Mouse (Mus musculus): Measurements from ENCODE around the gene Zfp609. TPM values are rescaled to one million over a fixed set of nuclear protein-coding genes. Genes with fewer than 3 reads are reported as not detected.

Zfp609 gene
- polyA plus RNA-seq, 1 experiment from 2014 or later = 1.7 TPM

- H3K4me3 ChIP-seq (replicated peaks) = no peak overlapping the region
- H3K4me2 ChIP-seq = no peak overlapping the region
- H3K9me3 ChIP-seq (replicated peaks) = no peaks in the 10 kb centered on the region
- DNase-seq = no peak
- no peak for ATAC-seq (ENCODE audit: low read depth)
- peaks cover 5% of the 10 kb centered on the region; the same call in 1 of the 2 replicates for H3K36me3 ChIP-seq
- peaks cover 48% of the 10 kb centered on the region for H3K4me1 ChIP-seq (replicated peaks)
- no peak overlapping the region for H3K27ac ChIP-seq
- no peaks in the 10 kb centered on the region for H3K27me3 ChIP-seq
- H3K9ac ChIP-seq = no peak overlapping the region
Measured at GRCm38 (mm10) chr9:65743322-65743721, 84.0 kb downstream of the Zfp609 start.

GRCm38 (mm10) chr9:65742777-65743176, 84.6 kb downstream of the Zfp609 start:
- ATAC-seq (ENCODE audit: low read depth) = no peak
- no peaks in the 10 kb centered on the region for H3K27me3 ChIP-seq
- H3K9me3 ChIP-seq (replicated peaks) = no peaks in the 10 kb centered on the region
- H3K36me3 ChIP-seq = peaks cover 5% of the 10 kb centered on the region; the same call in 1 of the 2 replicates
- WGBS (ENCODE audit: insufficient replicate concordance) = 66% methylated on average over 3 of the region's 3 CpGs
- H3K4me2 ChIP-seq = no peak overlapping the region
- no peak overlapping the region for H3K4me3 ChIP-seq (replicated peaks)
- H3K27ac ChIP-seq = no peak overlapping the region
- H3K9ac ChIP-seq = no peak overlapping the region
- no peak for DNase-seq
- peaks cover 48% of the 10 kb centered on the region for H3K4me1 ChIP-seq (replicated peaks)

DNA sequence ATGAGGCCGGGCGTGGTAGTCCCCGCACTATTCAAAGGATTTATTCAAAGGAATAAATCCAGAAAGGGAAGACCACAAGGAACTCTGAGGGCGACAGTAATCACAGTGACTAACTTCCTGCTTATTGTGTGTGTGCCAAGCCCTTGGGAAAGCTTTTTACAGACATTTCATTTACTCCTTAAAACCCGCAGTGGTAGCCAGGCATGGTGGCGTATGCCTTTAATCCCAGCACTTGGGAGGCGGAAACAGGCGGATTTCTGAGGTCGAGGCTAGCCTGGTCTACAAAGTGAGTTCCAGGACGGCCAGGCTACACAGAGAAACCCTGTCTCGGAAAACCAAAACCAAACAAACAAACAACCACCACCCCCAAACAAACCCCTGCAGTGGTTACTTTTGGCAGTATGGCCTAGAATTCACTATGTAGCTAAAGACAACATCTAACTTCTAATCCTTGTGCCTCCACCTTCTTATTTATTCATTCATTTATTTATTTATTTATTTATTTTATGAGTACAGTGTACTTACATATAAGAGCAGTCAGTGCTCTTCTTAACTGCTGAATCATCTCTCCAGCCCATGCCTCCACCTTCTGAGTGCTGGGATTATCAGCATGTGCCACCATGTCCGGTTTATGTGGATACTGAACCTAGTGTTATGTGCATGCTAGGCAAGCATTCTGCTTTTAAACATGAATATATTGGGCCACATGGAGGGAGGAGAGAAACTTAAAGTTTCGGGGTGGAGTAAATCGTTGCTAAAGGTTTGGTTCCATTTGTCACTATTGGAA, 86.1 kb downstream of the Zfp609 start:
- Histone ChIP-seq H3K27ac (0 out of 2 replicates have a peak overlapping the region, but pooled peaks have one; percentile 3), H3K27me3 (no peaks in the 10 kb centered on the region), H3K4me2 (no peak overlapping the region), H3K4me3 (replicated peaks) (no peak overlapping the region), H3K9ac (no peak overlapping the region), H3K4me1 (replicated peaks) (peaks cover 41% of the 10 kb centered on the region), H3K36me3 (peaks cover 5% of the 10 kb centered on the region; the same call in 1 of the 2 replicates), H3K9me3 (replicated peaks) (no peaks in the 10 kb centered on the region)
- 77% methylated on average over 14 of the region's 14 CpGs for WGBS (ENCODE audit: insufficient replicate concordance)
- DNase-seq = peak; percentile 19
- peak; percentile 72 for ATAC-seq (ENCODE audit: low read depth)

DNA sequence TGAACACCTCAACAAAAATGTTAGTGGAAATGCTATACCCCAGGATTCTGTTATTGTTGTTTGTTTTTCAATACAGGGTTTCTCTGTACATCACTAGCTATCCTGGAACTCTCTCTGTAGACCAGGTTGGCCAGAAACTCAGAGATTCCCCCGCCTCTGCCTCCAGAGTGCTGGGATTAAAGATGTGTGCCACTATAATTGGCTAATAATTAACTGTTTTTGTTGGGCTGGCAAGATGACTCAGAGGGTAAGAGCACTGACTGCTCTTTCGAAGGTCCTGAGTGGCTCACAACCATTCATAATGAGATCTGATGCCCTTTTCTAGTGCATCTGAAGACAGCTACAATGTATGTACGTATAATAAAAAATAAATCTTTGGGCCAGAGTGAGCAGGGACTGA, 92.4 kb downstream of the Zfp609 start:
- H3K9ac ChIP-seq = no peak overlapping the region
- no peak for DNase-seq
- peaks cover 15% of the 10 kb centered on the region for H3K4me1 ChIP-seq (replicated peaks)
- no peak overlapping the region for H3K4me2 ChIP-seq
- H3K9me3 ChIP-seq (replicated peaks) = no peaks in the 10 kb centered on the region
- peaks cover 10% of the 10 kb centered on the region for H3K36me3 ChIP-seq
- 82% methylated on average over 3 of the region's 3 CpGs for WGBS (ENCODE audit: insufficient replicate concordance)
- H3K27me3 ChIP-seq = no peaks in the 10 kb centered on the region
- no peak overlapping the region for H3K4me3 ChIP-seq (replicated peaks)
- no peak for ATAC-seq (ENCODE audit: low read depth)
- no peak overlapping the region for H3K27ac ChIP-seq

GRCm38 (mm10) chr9:65728588-65728987, 98.8 kb downstream of the Zfp609 start:
- Histone ChIP-seq H3K4me3 (replicated peaks) (no peak overlapping the region), H3K27ac (no peak overlapping the region), H3K4me1 (replicated peaks) (peaks cover 16% of the 10 kb centered on the region), H3K36me3 (peaks cover 5% of the 10 kb centered on the region), H3K9ac (no peak overlapping the region), H3K4me2 (no peak overlapping the region), H3K9me3 (replicated peaks) (no peaks in the 10 kb centered on the region), H3K27me3 (no peaks in the 10 kb centered on the region)
- ATAC-seq (ENCODE audit: low read depth) (no peak), DNase-seq (no peak)
- WGBS (ENCODE audit: insufficient replicate concordance) = 87% methylated on average over 6 of the region's 6 CpGs

DNA sequence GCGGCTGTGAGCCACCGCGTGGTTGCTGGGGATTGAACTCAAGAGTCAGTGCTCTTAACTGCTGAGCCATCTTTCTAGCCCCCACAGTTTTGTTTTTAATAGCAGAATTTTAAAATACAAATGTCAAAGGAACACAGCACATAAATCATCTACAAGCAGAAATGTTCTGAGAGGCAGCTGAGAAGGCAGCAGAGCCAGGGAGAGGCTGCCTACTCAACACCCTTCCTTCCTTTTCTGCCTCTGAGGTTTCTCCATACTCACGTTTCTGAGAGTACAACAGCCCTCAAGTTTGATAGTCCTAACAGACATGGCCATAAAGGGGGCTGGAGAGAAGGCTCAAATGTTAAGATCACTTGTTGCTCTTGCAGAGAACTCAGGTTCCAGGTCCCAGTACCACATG, 99.9 kb downstream of the Zfp609 start:
- Histone ChIP-seq H3K4me1 (replicated peaks) (peaks cover 18% of the 10 kb centered on the region), H3K27me3 (no peaks in the 10 kb centered on the region), H3K36me3 (peaks cover 5% of the 10 kb centered on the region), H3K9me3 (replicated peaks) (no peaks in the 10 kb centered on the region), H3K27ac (no peak overlapping the region), H3K9ac (no peak overlapping the region), H3K4me3 (replicated peaks) (no peak overlapping the region), H3K4me2 (no peak overlapping the region)
- WGBS (ENCODE audit: insufficient replicate concordance) = 73% methylated on average over 4 of the region's 4 CpGs
- ATAC-seq (ENCODE audit: low read depth) = no peak
- DNase-seq = no peak

DNA sequence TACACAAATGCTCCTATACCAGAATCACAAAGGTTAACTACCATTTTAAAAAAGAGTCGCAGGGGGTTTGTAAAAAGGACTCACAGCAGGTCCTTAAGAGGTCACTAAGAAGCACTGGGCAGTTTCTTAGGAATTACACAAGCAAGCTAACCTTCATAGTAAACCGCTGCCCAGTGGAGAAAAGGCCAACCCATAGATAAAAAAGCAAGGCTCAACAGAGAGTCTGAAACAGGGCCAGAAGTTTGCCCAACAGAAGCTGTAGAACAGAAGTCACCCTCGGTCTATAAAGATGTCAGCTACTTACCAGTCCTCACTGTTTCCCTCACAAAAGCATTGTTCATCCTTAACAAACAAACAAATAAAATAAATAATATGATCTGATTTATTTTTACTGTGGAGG, 100.9 kb downstream of the Zfp609 start:
- H3K9me3 ChIP-seq (replicated peaks) = no peaks in the 10 kb centered on the region
- no peak for ATAC-seq (ENCODE audit: low read depth)
- H3K36me3 ChIP-seq = peaks cover 5% of the 10 kb centered on the region
- peaks cover 19% of the 10 kb centered on the region for H3K4me1 ChIP-seq (replicated peaks)
- DNase-seq = no peak
- no peaks in the 10 kb centered on the region for H3K27me3 ChIP-seq
- H3K27ac ChIP-seq = no peak overlapping the region
- WGBS (ENCODE audit: insufficient replicate concordance) = 80% methylated on average over 3 of the region's 3 CpGs
- H3K4me2 ChIP-seq = no peak overlapping the region
- no peak overlapping the region for H3K9ac ChIP-seq
- H3K4me3 ChIP-seq (replicated peaks) = no peak overlapping the region

- DNase-seq (no peak), ATAC-seq (ENCODE audit: low read depth) (no peak)
- no peaks in the 10 kb centered on the region for H3K27me3 ChIP-seq
- H3K4me2 ChIP-seq = no peak overlapping the region
- 25% methylated on average over 4 of the region's 4 CpGs for WGBS (ENCODE audit: insufficient replicate concordance)
- H3K4me3 ChIP-seq (replicated peaks) = no peak overlapping the region
- peaks cover 22% of the 10 kb centered on the region for H3K4me1 ChIP-seq (replicated peaks)
- H3K27ac ChIP-seq = no peak overlapping the region
- no peaks in the 10 kb centered on the region for H3K36me3 ChIP-seq
- no peak overlapping the region for H3K9ac ChIP-seq
- no peaks in the 10 kb centered on the region for H3K9me3 ChIP-seq (replicated peaks)
Measured at GRCm38 (mm10) chr9:65725291-65725622, 102.1 kb downstream of the Zfp609 start.

- Histone ChIP-seq H3K4me3 (replicated peaks) (no peak overlapping the region), H3K27ac (no peak overlapping the region), H3K9ac (no peak overlapping the region), H3K27me3 (no peaks in the 10 kb centered on the region), H3K9me3 (replicated peaks) (no peaks in the 10 kb centered on the region), H3K4me1 (replicated peaks) (peaks cover 22% of the 10 kb centered on the region), H3K36me3 (no peaks in the 10 kb centered on the region), H3K4me2 (no peak overlapping the region)
- WGBS (ENCODE audit: insufficient replicate concordance) = 80% methylated on average over 8 of the region's 8 CpGs
- DNase-seq (no peak), ATAC-seq (ENCODE audit: low read depth) (no peak)
Measured at GRCm38 (mm10) chr9:65724471-65725290, 102.7 kb downstream of the Zfp609 start.

- ATAC-seq (ENCODE audit: low read depth) = no peak
- Histone ChIP-seq H3K27me3 (no peaks in the 10 kb centered on the region), H3K4me3 (replicated peaks) (no peak overlapping the region), H3K4me1 (replicated peaks) (peaks cover 22% of the 10 kb centered on the region), H3K27ac (no peak overlapping the region), H3K4me2 (no peak overlapping the region), H3K9me3 (replicated peaks) (no peaks in the 10 kb centered on the region), H3K9ac (no peak overlapping the region), H3K36me3 (no peaks in the 10 kb centered on the region)
- no peak for DNase-seq
- WGBS (ENCODE audit: insufficient replicate concordance) = 80% methylated on average over 10 of the region's 10 CpGs
Measured at GRCm38 (mm10) chr9:65721161-65721566, 106.2 kb downstream of the Zfp609 start.

DNA sequence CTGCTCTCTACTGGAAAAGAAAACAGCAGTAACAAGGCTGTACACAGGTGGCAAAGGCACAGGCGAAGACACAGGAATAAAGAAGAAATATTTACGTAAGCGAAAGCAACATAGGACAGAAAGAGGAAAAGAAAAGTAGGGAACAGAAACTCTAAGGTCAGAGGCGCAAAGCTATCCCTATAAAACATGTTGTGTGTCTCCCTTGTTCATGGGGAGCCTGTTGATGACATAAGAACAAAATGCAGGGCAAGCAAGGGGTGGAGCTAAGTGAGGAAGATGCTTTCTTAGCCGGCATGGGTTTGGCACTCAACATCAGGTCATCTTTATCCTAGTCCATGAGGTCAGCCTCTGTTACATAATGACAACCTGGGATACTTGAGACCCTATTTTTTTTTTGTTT, 109.2 kb downstream of the Zfp609 start:
- no peak for ATAC-seq (ENCODE audit: low read depth)
- 79% methylated on average over 5 of the region's 5 CpGs for WGBS (ENCODE audit: insufficient replicate concordance)
- H3K27me3 ChIP-seq = no peaks in the 10 kb centered on the region

More for the DNA sequence above, 109.2 kb downstream of the Zfp609 start:
- no peaks in the 10 kb centered on the region for H3K36me3 ChIP-seq
- DNase-seq = no peak
- H3K27ac ChIP-seq = no peak overlapping the region
- H3K9ac ChIP-seq = no peak overlapping the region
- no peaks in the 10 kb centered on the region for H3K9me3 ChIP-seq (replicated peaks)
- H3K4me1 ChIP-seq (replicated peaks) = 0 out of 2 replicates have a peak, but pooled peaks cover 4% of the 10 kb centered on the region
- H3K4me2 ChIP-seq = no peak overlapping the region
- no peak overlapping the region for H3K4me3 ChIP-seq (replicated peaks)
